Mouse (Mus musculus) brain, embryonic 14.5 days (tissue): ENCODE data around the gene Tubb1. TPM values are rescaled to one million over a fixed set of nuclear protein-coding genes. Genes with fewer than 3 reads are reported as not detected.

Experiments
- DNase-seq: peaks from one replicate; pipeline ENCODE4 v3.0.0-alpha.2; 2011; ENCODE audit warnings: low read depth
- CTCF ChIP-seq: fragments of 200-500 bp; IDR thresholded peaks from 2 replicates; pipeline ENCODE4 v1.5.1; 2012; ENCODE audit warnings: inconsistent platforms, mild to moderate bottlenecking, moderate library complexity, borderline replicate concordance; ENCODE audit not compliant: insufficient read depth, insufficient read length; ENCODE audit errors: extremely low read depth
- POLR2A ChIP-seq: fragments of 200-500 bp; IDR thresholded peaks from 2 replicates; pipeline ENCODE4 v1.6.1; 2012; ENCODE audit warnings: mild to moderate bottlenecking, inconsistent platforms, borderline replicate concordance; ENCODE audit not compliant: poor library complexity, insufficient read depth, insufficient read length, severe bottlenecking; ENCODE audit errors: extremely low read depth
- polyA plus RNA-seq: library from polyadenylated mRNA; depleted of rRNA; stranded (reverse); fragments of >200 nt; gene quantifications from 2 replicates; pipeline ENCODE4 v1.2.3, GENCODE M21; 2012

Tubb1 gene
- polyA plus RNA-seq, 1 experiment: 1.5 TPM

GRCm38 (mm10) chr2:174446492-174446891 is 4.0 kb upstream of the Tubb1 start:
- no peak for DNase-seq
- TF ChIP-seq CTCF: no peak
- TF ChIP-seq POLR2A: no peak

- no peak for DNase-seq
- TF ChIP-seq POLR2A (no peak), CTCF (no peak)
These were observed 3.6 kb upstream of the Tubb1 start for GRCm38 (mm10) chr2:174446905-174447304.

DNA sequence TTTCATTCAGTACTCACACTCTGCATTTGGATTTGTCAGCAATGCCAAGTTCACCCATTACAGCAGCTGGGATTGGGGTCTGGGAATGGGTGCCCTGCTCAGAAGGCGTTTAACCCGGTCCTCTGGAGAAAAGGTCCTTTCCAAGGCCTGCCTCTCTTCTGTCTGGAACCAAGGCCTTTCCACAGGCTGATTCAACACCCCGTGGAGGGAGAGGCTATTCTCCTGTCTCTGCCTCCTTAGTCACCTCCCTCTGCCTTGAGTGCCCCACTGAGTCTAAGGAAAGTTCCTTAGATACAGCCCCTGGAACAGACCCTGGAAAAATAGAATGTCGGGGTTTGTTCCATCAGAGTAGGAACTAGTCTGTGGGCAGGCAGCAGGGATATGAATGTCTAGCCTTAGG is 2.1 kb upstream of the Tubb1 start:
- DNase-seq: no peak

DNA sequence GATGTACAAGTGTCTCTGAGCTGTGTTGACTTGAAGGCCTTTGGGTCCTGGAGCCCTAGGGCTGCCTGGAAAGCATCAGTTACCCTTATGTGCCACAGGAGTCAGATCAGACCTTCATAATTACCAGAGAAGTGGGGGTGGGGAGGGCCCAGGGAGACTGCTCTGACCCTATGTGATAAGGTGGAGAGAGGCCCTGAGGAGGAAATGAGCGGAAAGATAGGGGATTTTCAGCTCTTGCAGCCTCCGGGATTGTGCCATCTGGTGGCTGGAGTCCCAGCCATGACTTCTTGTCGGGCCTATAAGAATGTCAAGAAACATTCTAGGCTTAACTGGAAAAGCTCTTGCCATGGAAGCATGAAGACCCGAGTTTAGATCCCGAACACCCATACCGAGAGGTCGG is 3.2 kb downstream of the Tubb1 start:
- TF ChIP-seq CTCF (peak; percentile 13; the same call in 1 of the 2 replicates), POLR2A (no peak)
- no peak for DNase-seq

More for the DNA sequence above, 2.1 kb upstream of the Tubb1 start:
- TF ChIP-seq POLR2A: no peak
- TF ChIP-seq CTCF: no peak

GRCm38 (mm10) chr2:174459365-174459764 is 8.9 kb downstream of the Tubb1 start:
- DNase-seq: no peak
- TF ChIP-seq POLR2A (no peak), CTCF (no peak)

GRCm38 (mm10) chr2:174463370-174463769 is 12.9 kb downstream of the Tubb1 start:
- DNase-seq: no peak
- no peak for TF ChIP-seq CTCF
- TF ChIP-seq POLR2A: no peak

GRCm38 (mm10) chr2:174463789-174464523 is 13.5 kb downstream of the Tubb1 start, which contains the start of gene Atp5e:
TSS of gene Atp5e (minus strand) at chr2:174464105.
- peak; percentile 97 for DNase-seq
- TF ChIP-seq POLR2A: no peak
- no peak for TF ChIP-seq CTCF

DNA sequence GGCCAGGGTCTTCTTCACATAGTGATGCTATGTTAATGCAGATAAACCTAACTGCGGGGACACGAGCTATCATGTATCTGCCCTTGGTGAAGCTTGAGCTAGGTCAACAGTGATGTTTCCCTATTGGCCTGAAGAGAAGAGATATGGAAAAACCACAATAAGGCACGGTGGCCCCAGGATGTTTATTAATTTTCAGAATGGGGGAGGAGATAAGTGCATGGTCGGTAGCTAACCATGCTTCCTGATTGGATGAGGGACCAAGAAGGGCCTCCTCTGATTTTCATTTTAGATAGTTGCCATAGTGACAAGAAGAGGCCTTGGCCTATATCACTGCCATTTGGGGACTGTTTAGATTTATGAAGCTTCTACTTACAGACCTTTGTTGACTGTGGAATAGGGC is 19.8 kb downstream of the Tubb1 start:
- no peak for DNase-seq
- TF ChIP-seq POLR2A (no peak), CTCF (no peak)

GRCm38 (mm10) chr2:174470786-174471405 is 20.4 kb downstream of the Tubb1 start:
- no peak for DNase-seq
- no peak for TF ChIP-seq POLR2A
- no peak for TF ChIP-seq CTCF

DNA sequence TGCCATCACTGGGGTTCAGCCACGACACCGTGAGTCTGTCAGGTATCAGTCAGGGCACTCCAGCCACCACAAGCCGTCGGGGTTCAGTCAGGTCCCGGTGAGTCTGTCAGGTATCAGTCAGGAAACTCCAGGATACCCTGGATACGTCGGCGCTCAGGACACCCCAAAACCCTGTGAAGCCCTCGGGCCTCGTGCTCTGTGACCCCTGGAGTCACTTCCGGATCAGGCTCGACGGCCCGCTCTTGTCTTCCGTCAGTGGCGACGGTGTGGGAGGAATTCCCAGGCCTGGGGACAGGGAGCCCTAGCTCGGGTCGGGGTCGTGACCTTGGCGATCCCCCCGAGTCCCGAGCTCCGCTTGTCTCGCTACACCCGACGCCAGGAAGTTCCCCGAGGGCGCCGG is 21.9 kb downstream of the Tubb1 start:
- no peak for DNase-seq
- TF ChIP-seq CTCF (no peak), POLR2A (no peak)

- TF ChIP-seq CTCF: no peak
- peak; percentile 77 for TF ChIP-seq POLR2A
- peak; percentile 100 for DNase-seq
These were observed 22.5 kb downstream of the Tubb1 start, which contains the start of gene Prelid3b for GRCm38 (mm10) chr2:174472818-174473549. TSS of gene Prelid3b (minus strand) at chr2:174473081.
